Mouse (Mus musculus) midbrain, embryonic 16.5 days (tissue): ENCODE measurements around the gene Atg16l2. TPM values are rescaled to one million over a fixed set of nuclear protein-coding genes. Genes with fewer than 3 reads are reported as not detected.
A peak's percentile ranks its signal among the peaks of the same experiment; 100 is the strongest.

ENCODE experiments used
- ATAC-seq: fragments of 200-750 bp; cut with Nextera tagmentation; 2 replicates; pipeline ENCODE4 v1.8.0; 2017; ENCODE audit warnings: moderate TSS enrichment
- H3K27ac ChIP-seq: fragments of 300-500 bp; sonication (generic); 2 replicates; pipeline ENCODE4 v1.5.1; 2014; ENCODE audit warnings: mild to moderate bottlenecking, low read length, mixed read lengths
- H3K27me3 ChIP-seq: fragments of 300-500 bp; sonication (generic); 2 replicates; pipeline ENCODE4 v1.6.1; 2014; ENCODE audit warnings: low read depth, low read length, mixed read lengths; ENCODE audit not compliant: control insufficient read depth, insufficient read depth
- H3K36me3 ChIP-seq: fragments of 300-500 bp; sonication (generic); 2 replicates; pipeline ENCODE4 v1.6.1; 2014; ENCODE audit warnings: mild to moderate bottlenecking, low read length, moderate library complexity, mixed read lengths; ENCODE audit not compliant: control insufficient read depth, insufficient read depth
- H3K4me1 ChIP-seq: fragments of 300-500 bp; sonication (generic); 2 replicates; pipeline ENCODE4 v1.6.1; 2014; ENCODE audit warnings: mild to moderate bottlenecking, low read length, mixed read lengths; ENCODE audit not compliant: control insufficient read depth, insufficient read depth
- H3K4me2 ChIP-seq: fragments of 300-500 bp; sonication (generic); 2 replicates; pipeline ENCODE4 v1.6.1; 2014; ENCODE audit warnings: mild to moderate bottlenecking, low read length, mixed read lengths
- H3K4me3 ChIP-seq: fragments of 300-500 bp; sonication (generic); 2 replicates; pipeline ENCODE4 v1.5.1; 2014; ENCODE audit warnings: low read depth, mild to moderate bottlenecking, low read length, moderate library complexity, mixed read lengths
- H3K9ac ChIP-seq: fragments of 300-500 bp; sonication (generic); 2 replicates; pipeline ENCODE4 v1.6.1; 2014; ENCODE audit warnings: low read depth, low read length, mixed read lengths
- H3K9me3 ChIP-seq: fragments of 300-500 bp; sonication (generic); replicated peaks from 2 replicates; pipeline ENCODE4 v1.6.1; 2014; ENCODE audit warnings: mild to moderate bottlenecking, low read length, mixed read lengths; ENCODE audit not compliant: control insufficient read depth, poor library complexity, severe bottlenecking
- WGBS: fragments of 180-500 bp; shearing (Covaris S2); extraction: QIAGEN DNeasy Blood & Tissue Kit; methylation state at CpG from one replicate; pipeline ENCODE4 v1.1.7; 2014; 5-methylcytosine and 5-hydroxymethylcytosine counted together
- polyA plus RNA-seq: library from polyadenylated mRNA; unstranded; fragments of >200 nt; fragmentation: Nextera tagmentation; extraction: Ambion mirVana; gene quantifications from 2 replicates; pipeline ENCODE4 v1.2.1, GENCODE M21; 2015

Gene Atg16l2
- polyA plus RNA-seq, 1 experiment from 2014 or later, result 36.3 TPM

- 83% methylated on average over 3 of the region's 3 CpGs for WGBS
- Histone ChIP-seq H3K36me3 (no peaks in the 10 kb centered on the region), H3K9ac (no peak overlapping the region), H3K27me3 (no peaks in the 10 kb centered on the region), H3K4me3 (no peak overlapping the region), H3K27ac (no peak overlapping the region), H3K9me3 (no peaks in the 10 kb centered on the region), H3K4me1 (no peaks in the 10 kb centered on the region), H3K4me2 (no peak overlapping the region)
- no peak for ATAC-seq
These were observed 34.6 kb upstream of the Atg16l2 start for GRCm38 (mm10) chr7:101336686-101337085.

DNA sequence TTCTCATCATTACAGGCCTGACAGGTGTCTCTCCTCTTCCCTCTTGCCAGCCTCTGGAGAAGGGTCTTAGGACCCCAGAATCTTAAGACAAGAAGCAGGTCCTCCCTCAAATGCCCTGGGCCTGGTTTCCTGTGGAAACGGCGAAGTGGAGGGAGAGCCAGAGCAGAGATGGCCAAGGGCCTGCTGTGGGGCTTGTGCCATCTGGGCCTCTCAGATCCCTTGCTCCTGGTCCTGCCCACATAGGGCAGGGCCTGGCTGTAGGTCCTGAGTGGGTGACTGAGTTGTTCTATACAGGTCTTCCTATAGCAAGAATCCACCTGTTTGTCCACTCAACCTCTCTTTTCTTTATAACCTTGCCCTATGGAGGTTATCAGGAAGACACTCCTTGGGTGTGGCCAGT is 33.2 kb upstream of the Atg16l2 start:
- 100% methylated on average over 2 of the region's 2 CpGs for WGBS

GRCm38 (mm10) chr7:101332045-101332831 is 30.2 kb upstream of the Atg16l2 start:
- no peak for ATAC-seq
- WGBS, result 79% methylated on average over 5 of the region's 5 CpGs
- H3K27me3 ChIP-seq, result no peaks in the 10 kb centered on the region
- H3K9me3 ChIP-seq, result no peaks in the 10 kb centered on the region
- no peak overlapping the region for H3K4me3 ChIP-seq
- no peaks in the 10 kb centered on the region for H3K36me3 ChIP-seq
- no peak overlapping the region for H3K27ac ChIP-seq
- H3K9ac ChIP-seq, result no peak overlapping the region
- no peak overlapping the region for H3K4me2 ChIP-seq
- H3K4me1 ChIP-seq, result peaks cover 11% of the 10 kb centered on the region

More for the DNA sequence above, 33.2 kb upstream of the Atg16l2 start:
- Histone ChIP-seq H3K9me3 (no peaks in the 10 kb centered on the region), H3K4me1 (no peaks in the 10 kb centered on the region), H3K36me3 (no peaks in the 10 kb centered on the region), H3K4me3 (no peak overlapping the region), H3K9ac (no peak overlapping the region), H3K4me2 (no peak overlapping the region), H3K27ac (no peak overlapping the region), H3K27me3 (no peaks in the 10 kb centered on the region)
- no peak for ATAC-seq

DNA sequence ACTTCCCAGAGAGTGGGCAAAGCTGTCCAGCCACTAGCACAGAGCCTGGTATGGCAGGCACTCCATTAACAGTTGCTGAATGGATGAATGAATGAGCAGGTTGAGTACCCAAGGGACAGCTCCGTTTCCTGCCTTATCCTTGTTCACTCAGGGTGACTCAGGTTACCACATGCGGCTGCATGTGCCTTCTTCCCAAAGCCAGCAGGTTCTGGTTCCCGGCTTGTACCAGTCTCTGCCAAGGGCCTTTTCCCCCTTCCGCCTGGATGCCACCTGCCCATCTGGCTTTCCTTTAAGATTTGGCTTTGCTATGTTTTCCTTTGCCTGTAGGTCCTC is 28.8 kb upstream of the Atg16l2 start:
- Histone ChIP-seq H3K27me3 (no peaks in the 10 kb centered on the region), H3K36me3 (no peaks in the 10 kb centered on the region), H3K4me1 (peaks cover 11% of the 10 kb centered on the region), H3K4me2 (no peak overlapping the region), H3K9ac (no peak overlapping the region), H3K27ac (no peak overlapping the region), H3K4me3 (no peak overlapping the region), H3K9me3 (no peaks in the 10 kb centered on the region)
- WGBS, result 85% methylated on average over 4 of the region's 4 CpGs
- no peak for ATAC-seq

DNA sequence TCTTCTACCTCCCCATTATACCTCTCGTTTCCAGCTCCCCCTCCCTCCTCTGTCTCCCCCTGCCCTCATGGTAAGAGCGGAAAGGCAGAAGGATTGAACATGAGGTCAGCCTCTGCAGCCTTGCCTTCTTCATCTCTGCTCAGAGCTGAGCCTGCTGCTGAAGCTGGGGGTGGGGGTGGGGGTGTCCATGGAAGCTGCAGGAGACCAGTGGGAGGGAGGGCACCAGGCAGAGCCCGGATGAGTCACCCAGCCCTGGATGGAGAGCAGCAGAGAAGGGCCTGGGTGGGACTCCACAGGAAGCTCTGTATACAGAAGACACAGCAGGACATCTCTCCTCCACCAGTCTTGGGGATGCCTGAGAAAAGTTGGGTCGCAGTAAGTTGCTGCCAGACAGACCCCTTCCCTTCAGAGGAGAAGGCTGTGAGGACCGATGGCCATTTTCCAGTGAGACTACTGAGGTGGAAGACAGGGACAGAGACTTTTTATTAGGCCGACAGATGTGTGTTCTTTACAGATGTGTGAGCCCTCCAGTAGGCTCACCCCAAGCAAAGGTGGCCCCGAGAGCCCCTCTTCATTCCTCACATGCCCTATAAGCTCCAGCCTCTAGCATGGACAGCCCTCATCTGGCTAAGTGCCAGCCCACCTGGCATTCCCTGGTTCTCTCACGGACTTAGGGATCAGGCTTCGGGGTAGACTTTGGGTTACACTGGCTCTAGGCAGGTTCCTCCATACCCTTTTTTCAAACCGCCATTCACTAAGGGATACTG is 28.2 kb upstream of the Atg16l2 start:
- ATAC-seq, result no peak
- Histone ChIP-seq H3K4me2 (no peak overlapping the region), H3K9me3 (no peaks in the 10 kb centered on the region), H3K4me3 (no peak overlapping the region), H3K27me3 (no peaks in the 10 kb centered on the region), H3K27ac (no peak overlapping the region), H3K9ac (no peak overlapping the region), H3K4me1 (peaks cover 11% of the 10 kb centered on the region), H3K36me3 (no peaks in the 10 kb centered on the region)
- WGBS, result 74% methylated on average over 10 of the region's 10 CpGs

GRCm38 (mm10) chr7:101329606-101330005 is 27.6 kb upstream of the Atg16l2 start:
- H3K9ac ChIP-seq, result no peak overlapping the region
- no peaks in the 10 kb centered on the region for H3K9me3 ChIP-seq
- no peak overlapping the region for H3K4me2 ChIP-seq
- ATAC-seq, result no peak
- H3K27ac ChIP-seq, result no peak overlapping the region
- no peak overlapping the region for H3K4me3 ChIP-seq
- no peaks in the 10 kb centered on the region for H3K36me3 ChIP-seq
- 67% methylated on average over 4 of the region's 4 CpGs for WGBS
- peaks cover 11% of the 10 kb centered on the region for H3K4me1 ChIP-seq
- H3K27me3 ChIP-seq, result no peaks in the 10 kb centered on the region

- H3K9me3 ChIP-seq, result no peaks in the 10 kb centered on the region
- no peak overlapping the region for H3K9ac ChIP-seq
- no peaks in the 10 kb centered on the region for H3K36me3 ChIP-seq
- ATAC-seq, result peak; percentile 50
- H3K4me2 ChIP-seq, result no peak overlapping the region
- WGBS, result 58% methylated on average over 4 of the region's 4 CpGs
- peaks cover 11% of the 10 kb centered on the region for H3K4me1 ChIP-seq
- H3K27me3 ChIP-seq, result no peaks in the 10 kb centered on the region
- H3K4me3 ChIP-seq, result no peak overlapping the region
- no peak overlapping the region for H3K27ac ChIP-seq
These were observed 26.6 kb upstream of the Atg16l2 start for GRCm38 (mm10) chr7:101328621-101329158.

- no peak for ATAC-seq
- Histone ChIP-seq H3K9me3 (no peaks in the 10 kb centered on the region), H3K36me3 (no peaks in the 10 kb centered on the region), H3K9ac (no peak overlapping the region), H3K27ac (no peak overlapping the region), H3K4me1 (peaks cover 13% of the 10 kb centered on the region), H3K27me3 (no peaks in the 10 kb centered on the region), H3K4me2 (no peak overlapping the region), H3K4me3 (no peak overlapping the region)
- 77% methylated on average over 2 of the region's 2 CpGs for WGBS
These were observed 25.7 kb upstream of the Atg16l2 start for GRCm38 (mm10) chr7:101327786-101328185.

GRCm38 (mm10) chr7:101327263-101327662 is 25.2 kb upstream of the Atg16l2 start:
- Histone ChIP-seq H3K36me3 (no peaks in the 10 kb centered on the region), H3K9me3 (no peaks in the 10 kb centered on the region), H3K4me1 (peaks cover 15% of the 10 kb centered on the region), H3K27me3 (no peaks in the 10 kb centered on the region), H3K9ac (no peak overlapping the region), H3K4me3 (no peak overlapping the region), H3K27ac (no peak overlapping the region), H3K4me2 (no peak overlapping the region)
- no peak for ATAC-seq
- 62% methylated on average over 5 of the region's 5 CpGs for WGBS
